Comparison of ENCODE assay signal across 23 mouse cellular contexts in the genomic region with DNA sequence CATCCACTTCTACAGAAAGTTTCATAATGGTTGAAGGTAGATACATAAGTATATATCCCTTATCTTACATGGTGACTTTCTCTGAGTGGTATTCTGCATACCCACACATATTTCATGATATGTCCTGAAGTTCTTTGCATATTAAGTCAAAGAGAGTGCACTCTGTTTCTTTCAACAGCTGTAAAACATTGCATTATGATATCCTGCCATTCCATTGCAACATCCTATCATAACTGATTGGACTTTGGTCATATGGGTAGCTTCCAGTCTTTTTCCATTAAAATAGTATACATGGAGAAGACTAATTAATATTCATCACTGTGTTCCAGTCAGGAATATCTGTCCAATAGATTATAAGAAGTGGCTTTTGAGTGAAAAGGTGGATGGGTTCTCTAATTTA.
"Had no signal": no experiment of that assay in that cellular context is flagged by ENCODE, and none has a peak within 500 bp of the region (broad histone marks: within the 10 kb centered on the region; RNA-seq: fewer than 3 reads in every experiment).

No protein-coding gene starts in this region.

- H3K4me1 ChIP-seq: heart, embryonic 13.5 days; heart, embryonic 15.5 days; hindbrain, embryonic 13.5 days; hindbrain, embryonic 15.5 days; limb, embryonic 10.5 days; limb, embryonic 12.5 days; liver, embryonic 12.5 days had no signal

- DNase-seq: forebrain, postnatal 0 days; gastrocnemius, postnatal 10 days; gastrocnemius, postnatal 36 days; heart, adult 11 months; heart, adult 2 months; heart, postnatal 14 days; heart, postnatal 36 days; kidney, adult 18-20 months; kidney, adult 8-10 months; kidney, postnatal 10 days; kidney, postnatal 25 days; kidney, postnatal 4 days had no signal

- ATAC-seq: forebrain, postnatal 0 days; hindbrain, postnatal 0 days; liver, embryonic 12.5 days had no signal

- H3K9ac ChIP-seq: forebrain, postnatal 0 days; heart, embryonic 13.5 days; heart, embryonic 15.5 days; hindbrain, embryonic 13.5 days; hindbrain, embryonic 15.5 days; limb, embryonic 12.5 days; liver, embryonic 12.5 days had no signal

- H3K4me3 ChIP-seq: heart, adult 2 months; heart, embryonic 13.5 days; heart, embryonic 15.5 days; hindbrain, embryonic 13.5 days; hindbrain, embryonic 15.5 days; layer of hippocampus, adult 2 months; left cerebral cortex, adult 2 months; limb, embryonic 10.5 days; limb, embryonic 12.5 days; liver, embryonic 12.5 days had no signal

- H3K27ac ChIP-seq: heart, adult 2 months; heart, embryonic 13.5 days; heart, embryonic 15.5 days; hindbrain, embryonic 13.5 days; hindbrain, embryonic 15.5 days; hindbrain, postnatal 0 days; layer of hippocampus, adult 2 months; left cerebral cortex, adult 2 months; limb, embryonic 10.5 days; limb, embryonic 12.5 days; liver, embryonic 12.5 days had no signal

- H3K36me3 ChIP-seq: heart, embryonic 13.5 days; heart, embryonic 15.5 days; hindbrain, embryonic 13.5 days; hindbrain, embryonic 15.5 days; limb, embryonic 10.5 days; limb, embryonic 12.5 days; liver, embryonic 12.5 days had no signal

- H3K9me3 ChIP-seq: heart, embryonic 13.5 days; heart, embryonic 15.5 days; hindbrain, embryonic 13.5 days; hindbrain, embryonic 15.5 days; limb, embryonic 10.5 days; limb, embryonic 12.5 days; liver, embryonic 12.5 days had no signal

- H3K27me3 ChIP-seq: hindbrain, embryonic 15.5 days; liver, embryonic 12.5 days had no signal

- H3K4me2 ChIP-seq: heart, embryonic 11.5 days; heart, embryonic 13.5 days; heart, embryonic 15.5 days; hindbrain, embryonic 13.5 days; hindbrain, embryonic 15.5 days; limb, embryonic 12.5 days; liver, embryonic 12.5 days had no signal
